In genomic region chr9:90113151-90113550, GRCm38 (mm10) we compare ENCODE assay signal across 8 mouse cellular contexts. TPM values are rescaled to one million over a fixed set of nuclear protein-coding genes. Genes with fewer than 3 reads are reported as not detected.
DNase-seq lines count a peak whose midpoint lies in the region; ATAC-seq and TF ChIP-seq lines count a peak whose summit lies in the region.

No protein-coding gene starts in this region.

- no peaks in the 10 kb centered on the region; the same call in 1 of the 2 replicates for H3K27me3 ChIP-seq in embryonic facial prominence, embryonic 15.5 days
- H3K27me3 ChIP-seq in limb, embryonic 11.5 days (ENCODE audit: control insufficient read depth, insufficient read depth, low read length), result no peaks in the 10 kb centered on the region
- H3K27me3 ChIP-seq in myocyte (ENCODE audit: control insufficient read depth, insufficient read depth, insufficient read length), result no peaks in the 10 kb centered on the region

- H3K4me1 ChIP-seq in embryonic facial prominence, embryonic 15.5 days, result peaks cover 19% of the 10 kb centered on the region
- H3K4me1 ChIP-seq in limb, embryonic 11.5 days (ENCODE audit: control insufficient read depth, insufficient read depth, low read length), result no peaks in the 10 kb centered on the region

- H3K79me2 ChIP-seq in myocyte (ENCODE audit: control insufficient read depth, insufficient read depth), result peaks cover 60% of the 10 kb centered on the region

- ATAC-seq in embryonic facial prominence, embryonic 15.5 days (ENCODE audit: insufficient number of reproducible peaks, low FRiP score, low TSS enrichment, low read depth), result no peak
- ATAC-seq in limb, embryonic 11.5 days (ENCODE audit: insufficient number of reproducible peaks, low FRiP score, low TSS enrichment, low read depth), result no peak

- peak overlapping the region; percentile 91 for H3K9ac ChIP-seq in embryonic facial prominence, embryonic 15.5 days
- H3K9ac ChIP-seq in limb, embryonic 11.5 days (ENCODE audit: low read length), result peak overlapping the region; percentile 99

- no peak for TF ChIP-seq POLR2A in myocyte (IDR thresholded peaks at IDR 0.05; ENCODE audit: insufficient read length, low read depth)

- peak overlapping the region; percentile 72 for H3K4me2 ChIP-seq in embryonic facial prominence, embryonic 15.5 days (replicated peaks)
- peak overlapping the region; percentile 71 for H3K4me2 ChIP-seq in limb, embryonic 11.5 days (ENCODE audit: low read depth, severe bottlenecking)
- peak overlapping the region; percentile 97 for H3K4me2 ChIP-seq in myocyte (ENCODE audit: low read depth)

- DNase-seq in spleen, postnatal 10 days (ENCODE audit: low spot score in 2 of 2), result peak; percentile 22 to 37
- no peak for DNase-seq in spleen, adult 18-20 months
- no peak for DNase-seq in limb, embryonic 11.5 days (ENCODE audit: low spot score)
- no peak for DNase-seq in ovary, postnatal 36 days (ENCODE audit: low spot score)
- no peak for DNase-seq in testis, postnatal 14 days (ENCODE audit: low spot score)
- no peak for DNase-seq in cerebellum, postnatal 36 days

- H3K4me3 ChIP-seq in embryonic facial prominence, embryonic 15.5 days (replicated peaks), result peak overlapping the region; percentile 86
- peak overlapping the region; percentile 82 for H3K4me3 ChIP-seq in limb, embryonic 11.5 days (ENCODE audit: low read depth, low read length)
- H3K4me3 ChIP-seq in myocyte, result peak overlapping the region; percentile 66

- peak overlapping the region; percentile 100 for H3K27ac ChIP-seq in embryonic facial prominence, embryonic 15.5 days (replicated peaks)
- H3K27ac ChIP-seq in limb, embryonic 11.5 days (replicated peaks; ENCODE audit: low read depth, low read length), result no peak overlapping the region

- no peaks in the 10 kb centered on the region for H3K9me3 ChIP-seq in embryonic facial prominence, embryonic 15.5 days (replicated peaks)
- no peaks in the 10 kb centered on the region for H3K9me3 ChIP-seq in limb, embryonic 11.5 days (ENCODE audit: control insufficient read depth, low read length)

- H3ac ChIP-seq in myocyte (ENCODE audit: control insufficient read depth, insufficient read length), result peak overlapping the region; percentile 88

- WGBS in embryonic facial prominence, embryonic 15.5 days, result 1% methylated on average over 13 of the region's 13 CpGs
- 2% methylated on average over 13 of the region's 13 CpGs for WGBS in limb, embryonic 11.5 days

- peaks cover 9% of the 10 kb centered on the region for H3K36me3 ChIP-seq in embryonic facial prominence, embryonic 15.5 days
- H3K36me3 ChIP-seq in limb, embryonic 11.5 days (ENCODE audit: control insufficient read depth, insufficient read depth, low read length), result peaks cover 2% of the 10 kb centered on the region; the same call in 1 of the 2 replicates
- peaks cover 4% of the 10 kb centered on the region for H3K36me3 ChIP-seq in myocyte (ENCODE audit: control insufficient read depth, insufficient read depth)

TF ChIP-seq in myocyte, 11 proteins besides CTCF, POLR2A, EP300 and RAD21:
- TF ChIP-seq MYOG (IDR thresholded peaks at IDR 0.05; ENCODE audit: control insufficient read depth in 1 of 3, insufficient read depth in 1 of 3, insufficient read length in 2 of 3, low read depth in 2 of 3) (no peak), CEBPB (IDR thresholded peaks at IDR 0.05; ENCODE audit: insufficient read depth, poor library complexity, severe bottlenecking) (peak; percentile 75)

RNA-seq across cellular contexts. Expression of gene Morf4l1, which starts 1.4 kb away (rescaled TPM):
- 429 and 455 TPM in 2 replicates for polyA plus RNA-seq in embryonic facial prominence, embryonic 15.5 days (2015; fragmentation: Nextera tagmentation; extraction: Ambion mirVana)
- 470 and 473 TPM in 2 replicates for polyA plus RNA-seq in limb, embryonic 11.5 days (2014; fragmentation: Nextera tagmentation; extraction: Ambion mirVana)
- 204 TPM for polyA plus RNA-seq in myocyte (2012; fragmentation: generic; extraction: Trizol)

RNA-seq across cellular contexts. Expression of gene Adamts7, which starts 49.7 kb away (rescaled TPM):
- polyA plus RNA-seq in embryonic facial prominence, embryonic 15.5 days (2015; fragmentation: Nextera tagmentation; extraction: Ambion mirVana), result 14.7 and 15.6 TPM in 2 replicates
- polyA plus RNA-seq in limb, embryonic 11.5 days (2014; fragmentation: Nextera tagmentation; extraction: Ambion mirVana), result 12.7 and 14.3 TPM in 2 replicates
- 19.9 TPM for polyA plus RNA-seq in myocyte (2012; fragmentation: generic; extraction: Trizol)

RNA-seq across cellular contexts. Expression of gene Ctsh, which starts 59.2 kb away (rescaled TPM):
- 58.9 and 67.1 TPM in 2 replicates for polyA plus RNA-seq in embryonic facial prominence, embryonic 15.5 days (2015; fragmentation: Nextera tagmentation; extraction: Ambion mirVana)
- polyA plus RNA-seq in limb, embryonic 11.5 days (2014; fragmentation: Nextera tagmentation; extraction: Ambion mirVana), result 8.2 and 12.2 TPM in 2 replicates
- 3.5 TPM for polyA plus RNA-seq in myocyte (2012; fragmentation: generic; extraction: Trizol)

Comparison
In these comparisons a context has a peak if more than half of its experiments do, and no peak if none do; other contexts are left out.
1. DNase-seq: peak in spleen, postnatal 10 days (2 of 2); none in spleen, adult 18-20 months (0 of 2), limb, embryonic 11.5 days (single experiment), ovary, postnatal 36 days (single experiment), testis, postnatal 14 days (single experiment) and cerebellum, postnatal 36 days (0 of 2).
2. Peak in every context shown above with its lines, with median percentiles within 50 percentile points of each other: H3K4me2 ChIP-seq and H3K4me3 ChIP-seq.